Mouse (Mus musculus) stomach, embryonic 16.5 days (tissue): ENCODE measurements around the gene Lyz2. TPM values are rescaled to one million over a fixed set of nuclear protein-coding genes. Genes with fewer than 3 reads are reported as not detected.
"Not testable (repeated sequence)": the region's sequence is repeated elsewhere in the genome, so short reads cannot be mapped to it uniquely, and the experiment has no call there.

Experiments used
- ATAC-seq: fragments of 200-750 bp; cut with Nextera tagmentation; 2 replicates; pipeline ENCODE4 v1.8.0; 2017; ENCODE audit warnings: moderate number of reproducible peaks, moderate TSS enrichment; ENCODE audit not compliant: insufficient read depth, low FRiP score
- H3K27ac ChIP-seq: fragments of 300-500 bp; sonication (generic); 2 replicates; pipeline ENCODE4 v1.5.1; 2014; ENCODE audit warnings: low read length
- H3K27me3 ChIP-seq: fragments of 300-500 bp; sonication (generic); 2 replicates; pipeline ENCODE4 v1.6.1; 2014; ENCODE audit warnings: low read length, control low read depth, mixed read lengths; ENCODE audit not compliant: control insufficient read depth, insufficient read depth
- H3K36me3 ChIP-seq: fragments of 300-500 bp; sonication (generic); 2 replicates; pipeline ENCODE4 v1.6.1; 2014; ENCODE audit warnings: low read length; ENCODE audit not compliant: control insufficient read depth, insufficient read depth
- H3K4me1 ChIP-seq: fragments of 300-500 bp; sonication (generic); 2 replicates; pipeline ENCODE4 v1.6.1; 2014; ENCODE audit warnings: low read length, control low read depth, mixed read lengths; ENCODE audit not compliant: control insufficient read depth, insufficient read depth
- H3K4me2 ChIP-seq: fragments of 300-500 bp; sonication (generic); 2 replicates; pipeline ENCODE4 v1.6.1; 2014; ENCODE audit warnings: low read depth, low read length, mixed read lengths
- H3K4me3 ChIP-seq: fragments of 300-500 bp; sonication (generic); replicated peaks from 2 replicates; pipeline ENCODE4 v1.5.1; 2014; ENCODE audit warnings: mild to moderate bottlenecking, low read length
- H3K9ac ChIP-seq: fragments of 300-500 bp; sonication (generic); 2 replicates; pipeline ENCODE4 v1.6.1; 2014; ENCODE audit warnings: low read length
- H3K9me3 ChIP-seq: fragments of 300-500 bp; sonication (generic); replicated peaks from 2 replicates; pipeline ENCODE4 v1.6.1; 2016; ENCODE audit warnings: low read length, control low read depth; ENCODE audit not compliant: control insufficient read depth
- WGBS: fragments of 180-500 bp; shearing (Covaris S2); extraction: QIAGEN DNeasy Blood & Tissue Kit; methylation state at CpG from one replicate; pipeline ENCODE4 v1.1.7; 2014; 5-methylcytosine and 5-hydroxymethylcytosine counted together
- polyA plus RNA-seq: library from polyadenylated mRNA; unstranded; fragments of >200 nt; fragmentation: Nextera tagmentation; extraction: Ambion mirVana; gene quantifications from 2 replicates; pipeline ENCODE4 v1.2.1, GENCODE M21; 2015

Gene Lyz2
- polyA plus RNA-seq, 1 experiment from 2014 or later = 331 TPM

- no peak overlapping the region for H3K9ac ChIP-seq
- no peak for ATAC-seq
- H3K4me2 ChIP-seq = no peak overlapping the region
- 83% methylated on average over 1 of the region's 1 CpGs for WGBS
- H3K9me3 ChIP-seq = no peaks in the 10 kb centered on the region
- H3K27ac ChIP-seq = no peak overlapping the region
- no peak overlapping the region for H3K4me3 ChIP-seq
- H3K27me3 ChIP-seq = no peaks in the 10 kb centered on the region
- no peaks in the 10 kb centered on the region for H3K36me3 ChIP-seq
- H3K4me1 ChIP-seq = no peaks in the 10 kb centered on the region
Measured at GRCm38 (mm10) chr10:117301688-117302087, 19.6 kb upstream of the Lyz2 start.

DNA sequence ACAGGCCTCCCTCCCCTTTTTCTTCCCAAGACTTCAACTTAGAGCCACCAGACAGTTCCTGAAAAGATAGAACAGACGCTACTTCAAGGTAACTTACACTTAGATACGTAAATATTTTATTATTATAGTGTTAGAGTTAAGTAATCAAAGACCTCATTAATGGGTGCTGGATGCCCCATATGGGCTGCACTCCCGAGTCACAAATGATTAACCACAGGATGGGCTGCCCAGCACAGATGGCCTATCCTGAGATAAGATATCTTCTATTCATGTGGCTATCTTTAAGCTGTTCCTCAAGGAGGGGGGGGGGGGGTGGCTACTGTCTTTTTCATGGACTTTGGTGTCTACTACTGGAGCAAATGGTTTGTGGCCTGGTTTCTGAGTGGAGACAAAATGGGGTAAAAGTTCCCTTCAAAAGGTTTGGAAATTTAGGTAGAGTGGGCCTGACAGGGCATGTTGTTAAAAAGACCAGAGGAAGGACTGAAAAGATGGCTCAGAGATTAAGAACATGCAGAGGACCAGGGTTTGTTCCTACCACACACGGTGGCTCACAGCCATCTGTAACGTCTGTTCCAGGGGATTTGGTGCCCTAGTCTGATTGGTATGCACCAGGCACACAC is 17.9 kb upstream of the Lyz2 start:
- ATAC-seq = no peak
- H3K9ac ChIP-seq = no peak overlapping the region

GRCm38 (mm10) chr10:117299106-117299505 is 17.0 kb upstream of the Lyz2 start:
- no peak overlapping the region for H3K4me3 ChIP-seq
- H3K27ac ChIP-seq = no peak overlapping the region
- H3K4me2 ChIP-seq = no peak overlapping the region
- 81% methylated on average over 4 of the region's 4 CpGs for WGBS
- ATAC-seq = no peak
- H3K9ac ChIP-seq = no peak overlapping the region
- no peaks in the 10 kb centered on the region for H3K4me1 ChIP-seq
- H3K27me3 ChIP-seq = no peaks in the 10 kb centered on the region
- no peaks in the 10 kb centered on the region for H3K36me3 ChIP-seq
- no peaks in the 10 kb centered on the region for H3K9me3 ChIP-seq

More for the DNA sequence above, 17.9 kb upstream of the Lyz2 start:
- H3K9me3 ChIP-seq = no peaks in the 10 kb centered on the region
- H3K4me3 ChIP-seq = no peak overlapping the region
- H3K27me3 ChIP-seq = no peaks in the 10 kb centered on the region
- H3K4me2 ChIP-seq = no peak overlapping the region
- no peak overlapping the region for H3K27ac ChIP-seq
- WGBS = 69% methylated on average over 5 of the region's 5 CpGs
- H3K36me3 ChIP-seq = no peaks in the 10 kb centered on the region
- H3K4me1 ChIP-seq = no peaks in the 10 kb centered on the region

GRCm38 (mm10) chr10:117298336-117298735 is 16.2 kb upstream of the Lyz2 start:
- Histone ChIP-seq H3K4me3 (no peak overlapping the region), H3K27ac (no peak overlapping the region), H3K9me3 (no peaks in the 10 kb centered on the region), H3K9ac (no peak overlapping the region), H3K27me3 (no peaks in the 10 kb centered on the region), H3K36me3 (no peaks in the 10 kb centered on the region), H3K4me2 (no peak overlapping the region), H3K4me1 (no peaks in the 10 kb centered on the region)
- ATAC-seq = no peak
- WGBS = 80% methylated on average over 6 of the region's 6 CpGs

- H3K36me3 ChIP-seq = no peaks in the 10 kb centered on the region
- H3K9ac ChIP-seq = no peak within 1 kb of the TSS
- H3K27ac ChIP-seq = no peak within 1 kb of the TSS
- H3K4me1 ChIP-seq = no peaks in the 10 kb centered on the region
- WGBS = 61% methylated on average over 5 of the region's 5 CpGs
- no peaks in the 10 kb centered on the region for H3K9me3 ChIP-seq
- H3K4me3 ChIP-seq = no peak within 1 kb of the TSS
- no peak within 1 kb of the TSS for H3K4me2 ChIP-seq
- no peak for ATAC-seq
- no peaks in the 10 kb centered on the region for H3K27me3 ChIP-seq
Measured at GRCm38 (mm10) chr10:117292671-117293070, 10.6 kb upstream of the Lyz2 start, which contains the start of gene Lyz1. TSS of gene Lyz1 (minus strand) at chr10:117292868.

DNA sequence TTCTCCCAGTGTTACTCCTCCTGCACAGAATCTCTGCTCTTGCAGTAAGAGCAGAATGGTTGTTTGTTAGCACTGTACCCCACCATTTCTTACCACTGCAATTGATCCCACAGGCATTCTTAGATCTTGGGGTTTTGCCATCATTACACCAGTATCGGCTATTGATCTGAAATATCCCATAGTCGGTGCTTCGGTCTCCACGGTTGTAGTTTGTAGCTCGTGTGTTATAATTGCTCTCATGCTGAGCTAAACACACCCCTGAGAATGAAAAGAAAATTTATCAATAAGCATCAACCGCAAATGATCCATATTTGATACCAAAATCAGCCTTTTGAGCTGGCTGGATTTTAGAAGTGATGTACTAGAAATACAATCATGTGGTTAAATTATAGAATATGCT is 8.8 kb upstream of the Lyz2 start:
- H3K4me3 ChIP-seq, H3K9ac ChIP-seq, H3K36me3 ChIP-seq, H3K4me2 ChIP-seq, H3K27ac ChIP-seq, H3K27me3 ChIP-seq, H3K9me3 ChIP-seq, H3K4me1 ChIP-seq, ATAC-seq: not testable (repeated sequence)
- WGBS = 92% methylated on average over 6 of the region's 6 CpGs

DNA sequence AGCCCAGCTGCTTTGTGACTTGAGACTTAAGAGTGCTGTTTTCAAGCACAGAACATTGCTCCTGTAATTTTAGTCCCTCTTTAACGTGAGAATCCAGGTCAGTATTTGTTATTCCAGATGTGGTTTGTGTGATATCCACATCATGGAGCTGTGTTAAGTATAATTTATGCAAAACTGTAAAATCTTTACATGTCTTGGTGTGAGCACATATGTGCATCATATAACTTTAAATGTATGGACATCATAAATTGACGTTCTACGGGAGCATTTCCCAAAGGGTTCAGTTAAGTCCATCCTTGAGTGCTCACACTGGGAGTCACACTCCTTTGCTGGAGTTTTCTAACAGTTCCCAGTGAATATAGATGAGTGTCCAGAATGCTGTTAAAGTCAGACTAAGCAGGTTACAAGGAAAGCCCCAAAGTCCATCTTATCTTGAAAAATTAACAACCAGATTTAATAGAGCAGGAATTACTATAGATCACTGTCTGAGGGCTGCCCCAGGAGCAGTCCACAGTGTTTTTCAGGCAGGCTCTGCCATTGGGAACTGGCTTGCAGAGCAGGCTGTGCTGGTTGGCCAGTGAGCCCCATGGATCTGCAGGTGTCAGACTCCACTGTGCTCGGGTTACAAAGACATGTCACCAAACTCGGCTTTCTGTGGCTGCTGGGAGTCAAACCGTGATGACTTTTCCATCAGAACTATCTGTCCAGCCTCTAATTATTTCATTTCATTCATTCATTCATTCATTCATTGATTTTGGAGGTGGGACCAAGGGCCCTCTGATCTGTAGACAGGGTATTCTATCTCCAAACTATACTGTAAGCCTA is 8.1 kb upstream of the Lyz2 start:
- Histone ChIP-seq H3K9ac (no peak overlapping the region), H3K9me3 (no peaks in the 10 kb centered on the region), H3K27ac (no peak overlapping the region), H3K4me1 (no peaks in the 10 kb centered on the region), H3K36me3 (no peaks in the 10 kb centered on the region), H3K27me3 (no peaks in the 10 kb centered on the region), H3K4me3 (no peak overlapping the region), H3K4me2 (no peak overlapping the region)
- ATAC-seq = no peak
- 46% methylated on average over 6 of the region's 6 CpGs for WGBS

GRCm38 (mm10) chr10:117289034-117289505 is 6.9 kb upstream of the Lyz2 start:
- not testable (repeated sequence) for H3K4me2 ChIP-seq, H3K9me3 ChIP-seq, H3K27ac ChIP-seq, ATAC-seq, H3K36me3 ChIP-seq, H3K4me3 ChIP-seq, H3K9ac ChIP-seq, H3K27me3 ChIP-seq, H3K4me1 ChIP-seq
- WGBS = 81% methylated on average over 5 of the region's 5 CpGs

- ATAC-seq = no peak
- Histone ChIP-seq H3K4me2 (no peak overlapping the region), H3K4me3 (no peak overlapping the region), H3K9ac (no peak overlapping the region), H3K9me3 (no peaks in the 10 kb centered on the region), H3K4me1 (no peaks in the 10 kb centered on the region), H3K27me3 (no peaks in the 10 kb centered on the region), H3K27ac (no peak overlapping the region), H3K36me3 (no peaks in the 10 kb centered on the region)
- WGBS = 91% methylated on average over 9 of the region's 9 CpGs
Measured at GRCm38 (mm10) chr10:117288197-117289033, 6.3 kb upstream of the Lyz2 start.
